Mouse (Mus musculus) cortical plate, adult 2 months (tissue): ENCODE measurements around the gene Rapgef2.

Experiments
- CTCF ChIP-seq: fragments of 200-500 bp; IDR thresholded peaks from 2 replicates; pipeline ENCODE4 v1.5.1; 2011; ENCODE audit warnings: mild to moderate bottlenecking, control low read depth, low read length; ENCODE audit not compliant: insufficient read depth; ENCODE audit errors: extremely low read depth
- POLR2A ChIP-seq: fragments of 200-500 bp; IDR thresholded peaks from 2 replicates; pipeline ENCODE4 v1.6.1; 2011; ENCODE audit warnings: mild to moderate bottlenecking, low read length, control low read depth; ENCODE audit not compliant: insufficient read depth; ENCODE audit errors: extremely low read depth

- no peak for TF ChIP-seq POLR2A
- TF ChIP-seq CTCF = no peak
These were observed 38.6 kb upstream of the Rapgef2 start for GRCm38 (mm10) chr3:79324697-79325526.
